Mouse (Mus musculus): ENCODE data around the gene 4930470P17Rik. TPM values are rescaled to one million over a fixed set of nuclear protein-coding genes. Genes with fewer than 3 reads are reported as not detected.

4930470P17Rik gene
- total RNA-seq (2012; rRNA removed) (not detected in 2 replicates), total RNA-seq (2014; rRNA removed) (not detected in 2 replicates), polyA plus RNA-seq (2012; ENCODE audit: insufficient read length, low read depth) (not detected in 2 replicates)

DNA sequence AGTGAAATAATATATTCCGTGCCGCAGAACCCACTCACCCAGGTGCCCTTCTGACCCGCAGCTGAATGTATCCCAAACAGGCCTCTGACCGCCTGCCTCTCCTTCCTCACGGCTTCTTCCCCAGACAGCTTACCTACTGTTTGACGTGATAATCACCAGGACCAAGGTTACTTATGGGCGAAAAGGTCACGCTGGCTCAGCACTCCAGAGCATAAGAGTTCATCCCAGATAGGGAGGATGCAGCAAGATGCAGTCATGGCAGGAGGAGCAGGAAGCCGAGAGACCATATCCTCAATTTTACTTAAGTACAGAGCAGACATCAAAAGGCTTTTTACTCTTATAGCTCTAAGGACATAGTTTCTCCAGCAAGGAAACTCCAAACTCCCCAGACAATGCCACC, at the start of gene 4930470P17Rik:
Gene 4930470P17Rik, minus strand, starts transcription at position 101 of the 400 bp plus-strand sequence.
- dilution Hi-C loops (cut with MboI; ENCODE audit: extremely low pct_ligation_motif_present, extremely low pct_unique_long_range_greater_than_20kb, low sequenced_read_pairs), result no loop called here
- in situ Hi-C loops (cut with MboI; ENCODE audit: low pct_ligation_motif_present, low pct_unique_long_range_greater_than_20kb, low sequenced_read_pairs), result no loop called here
- Histone ChIP-seq H3K9ac (ENCODE audit: insufficient read depth, low read depth) (no peak within 1 kb of the TSS), H3K27me3 (replicated peaks) (no peaks in the 10 kb centered on the region), H3K4me2 (ENCODE audit: insufficient read depth, low read depth, poor library complexity, severe bottlenecking) (no peak within 1 kb of the TSS), H3K9me3 (replicated peaks; ENCODE audit: low read length) (peaks cover 79% of the 10 kb centered on the region), H3K36me3 (replicated peaks in 1 of 2; ENCODE audit: control insufficient read depth in 1 of 2, insufficient read depth in 1 of 2, low read length in 1 of 2) (no peaks in the 10 kb centered on the region), H3K4me3 (replicated peaks in 1 of 3; ENCODE audit: low read depth in 2 of 3, low read length in 2 of 3, poor library complexity in 1 of 3) (no peak within 1 kb of the TSS), H3K79me2 (replicated peaks; ENCODE audit: control insufficient read depth, extremely low read depth, insufficient read depth, poor library complexity, severe bottlenecking) (no peaks in the 10 kb centered on the region), H3K27ac (ENCODE audit: insufficient read depth, low read depth) (no peak within 1 kb of the TSS), H3K4me1 (ENCODE audit: control insufficient read depth in 1 of 2, insufficient read depth in 2 of 2) (no peaks in the 10 kb centered on the region)
- TF ChIP-seq MEF2A (IDR thresholded peaks at IDR 0.05; ENCODE audit: borderline replicate concordance, low read depth, low read length) (no peak), CTCF (conservative IDR thresholded peaks at IDR 0.05 in 1 of 2, IDR thresholded peaks at IDR 0.05 in 1 of 2; ENCODE audit: low read depth in 2 of 2, low read length in 2 of 2) (no peak), CHD2 (IDR thresholded peaks at IDR 0.05; ENCODE audit: low read length) (no peak), KAT2A (IDR thresholded peaks at IDR 0.05; ENCODE audit: insufficient replicate concordance, low read length) (no peak), ZMIZ1 (IDR thresholded peaks at IDR 0.05; ENCODE audit: low read depth, low read length) (no peak), TBP (conservative IDR thresholded peaks at IDR 0.05; ENCODE audit: low read depth, low read length) (no peak), BHLHE40 (IDR thresholded peaks at IDR 0.05; ENCODE audit: low read depth, low read length) (no peak), EP300 (IDR thresholded peaks at IDR 0.05; ENCODE audit: low read length) (no peak), CHD1 (IDR thresholded peaks at IDR 0.05; ENCODE audit: low read depth, low read length) (no peak), SMC3 (IDR thresholded peaks at IDR 0.05; ENCODE audit: low read depth, low read length) (no peak)
- DNase-seq (ENCODE audit: extremely low read depth), result no peak

DNA sequence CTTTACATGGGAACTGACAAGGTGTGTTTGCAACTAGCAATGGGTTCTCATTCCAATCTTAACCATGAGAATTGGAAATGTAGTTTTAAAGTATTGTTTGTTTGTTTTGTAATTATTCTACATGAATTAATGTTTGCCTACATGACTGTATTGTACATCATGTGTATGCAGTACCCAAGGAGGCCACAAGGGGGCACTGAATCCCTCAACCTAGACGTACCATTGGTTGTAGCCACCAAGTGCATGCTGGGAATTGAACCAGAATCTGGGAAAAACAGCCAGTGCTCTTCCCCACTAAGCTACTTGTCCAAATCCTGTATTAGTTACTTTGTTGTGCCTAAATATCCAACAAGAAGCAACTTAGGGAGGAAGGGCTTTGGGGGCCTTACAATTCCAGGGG, 49.7 kb upstream of the 4930470P17Rik start:
- peaks cover 85% of the 10 kb centered on the region for H3K9me3 ChIP-seq (replicated peaks; ENCODE audit: low read length)

DNA sequence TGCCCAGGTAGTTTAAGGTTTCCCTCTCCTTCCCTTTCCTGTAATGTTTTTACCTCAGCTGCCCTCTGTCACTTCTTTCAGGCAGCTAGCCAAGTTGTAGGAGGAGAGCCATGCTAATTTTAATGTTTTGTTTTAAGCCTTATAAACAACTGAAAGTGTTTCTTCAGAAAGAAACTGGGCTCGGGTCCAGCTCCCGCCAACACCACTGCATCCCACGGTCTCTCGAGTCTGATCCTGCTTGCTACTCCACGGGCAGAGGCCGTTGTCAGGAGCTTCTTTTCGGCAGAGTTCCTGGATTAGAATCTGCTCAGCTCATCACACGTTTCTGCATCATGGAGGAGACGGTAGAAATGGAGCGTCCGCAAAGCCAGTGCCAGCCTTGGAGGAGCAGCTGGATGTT, 46.7 kb upstream of the 4930470P17Rik start:
- Histone ChIP-seq H3K4me3 (replicated peaks in 1 of 3; ENCODE audit: low read depth in 2 of 3, low read length in 2 of 3, poor library complexity in 1 of 3) (no peak overlapping the region), H3K9ac (ENCODE audit: insufficient read depth, low read depth) (no peak overlapping the region), H3K9me3 (replicated peaks; ENCODE audit: low read length) (peaks cover 81% of the 10 kb centered on the region), H3K27me3 (replicated peaks) (no peaks in the 10 kb centered on the region), H3K4me1 (ENCODE audit: control insufficient read depth in 1 of 2, insufficient read depth in 2 of 2) (no peaks in the 10 kb centered on the region), H3K27ac (ENCODE audit: insufficient read depth, low read depth) (no peak overlapping the region), H3K79me2 (replicated peaks; ENCODE audit: control insufficient read depth, extremely low read depth, insufficient read depth, poor library complexity, severe bottlenecking) (no peaks in the 10 kb centered on the region), H3K36me3 (replicated peaks in 1 of 2; ENCODE audit: control insufficient read depth in 1 of 2, insufficient read depth in 1 of 2, low read length in 1 of 2) (no peaks in the 10 kb centered on the region), H3K4me2 (ENCODE audit: insufficient read depth, low read depth, poor library complexity, severe bottlenecking) (no peak overlapping the region)
- DNase-seq (ENCODE audit: extremely low read depth), result no peak
- in situ Hi-C loops (cut with MboI; ENCODE audit: low pct_ligation_motif_present, low pct_unique_long_range_greater_than_20kb, low sequenced_read_pairs), result no loop called here
- TF ChIP-seq ZKSCAN1 (IDR thresholded peaks at IDR 0.05; ENCODE audit: borderline replicate concordance, low read depth, low read length) (no peak), MEF2A (IDR thresholded peaks at IDR 0.05; ENCODE audit: borderline replicate concordance, low read depth, low read length) (no peak), UBTF (IDR thresholded peaks at IDR 0.05; ENCODE audit: low read depth, low read length) (no peak), ZMIZ1 (IDR thresholded peaks at IDR 0.05; ENCODE audit: low read depth, low read length) (no peak), USF2 (conservative IDR thresholded peaks at IDR 0.05; ENCODE audit: low read depth, low read length) (no peak), PAX5 (IDR thresholded peaks at IDR 0.05; ENCODE audit: low read length) (no peak), CHD2 (IDR thresholded peaks at IDR 0.05; ENCODE audit: low read length) (no peak), MAZ (IDR thresholded peaks at IDR 0.05; ENCODE audit: low read depth, low read length) (no peak), EP300 (IDR thresholded peaks at IDR 0.05; ENCODE audit: low read length) (no peak), RCOR1 (conservative IDR thresholded peaks at IDR 0.05; ENCODE audit: low read depth, low read length) (no peak)
- dilution Hi-C loops (cut with MboI; ENCODE audit: extremely low pct_ligation_motif_present, extremely low pct_unique_long_range_greater_than_20kb, low sequenced_read_pairs), result no loop called here

More for the DNA sequence above, 49.7 kb upstream of the 4930470P17Rik start:
- TF ChIP-seq JUND (conservative IDR thresholded peaks at IDR 0.05; ENCODE audit: low read depth, low read length), result no peak
- Histone ChIP-seq H3K4me1 (ENCODE audit: control insufficient read depth in 1 of 2, insufficient read depth in 2 of 2) (no peaks in the 10 kb centered on the region), H3K27me3 (replicated peaks) (no peaks in the 10 kb centered on the region), H3K4me2 (ENCODE audit: insufficient read depth, low read depth, poor library complexity, severe bottlenecking) (no peak overlapping the region), H3K27ac (ENCODE audit: insufficient read depth, low read depth) (no peak overlapping the region), H3K9ac (ENCODE audit: insufficient read depth, low read depth) (no peak overlapping the region), H3K36me3 (replicated peaks in 1 of 2; ENCODE audit: control insufficient read depth in 1 of 2, insufficient read depth in 1 of 2, low read length in 1 of 2) (no peaks in the 10 kb centered on the region), H3K4me3 (replicated peaks in 1 of 3; ENCODE audit: low read depth in 2 of 3, low read length in 2 of 3, poor library complexity in 1 of 3) (no peak overlapping the region), H3K79me2 (replicated peaks; ENCODE audit: control insufficient read depth, extremely low read depth, insufficient read depth, poor library complexity, severe bottlenecking) (no peaks in the 10 kb centered on the region)
- dilution Hi-C loops (cut with MboI; ENCODE audit: extremely low pct_ligation_motif_present, extremely low pct_unique_long_range_greater_than_20kb, low sequenced_read_pairs), result no loop called here
- in situ Hi-C loops (cut with MboI; ENCODE audit: low pct_ligation_motif_present, low pct_unique_long_range_greater_than_20kb, low sequenced_read_pairs), result no loop called here
- DNase-seq (ENCODE audit: extremely low read depth), result no peak

Measured in CH12.LX (cell line).